Mouse (Mus musculus) heart, embryonic 16.5 days (tissue): ENCODE results near the gene Il20ra. TPM values are rescaled to one million over a fixed set of nuclear protein-coding genes. Genes with fewer than 3 reads are reported as not detected.

ENCODE experiments used
- ATAC-seq: fragments of 200-750 bp; cut with Nextera tagmentation; replicated peaks from 2 replicates; pipeline ENCODE4 v1.8.0; 2017; ENCODE audit warnings: moderate number of reproducible peaks; ENCODE audit not compliant: insufficient read depth, low FRiP score; ENCODE audit errors: extremely low read depth
- H3K27ac ChIP-seq: fragments of 300-500 bp; sonication (generic); 2 replicates; pipeline ENCODE4 v1.5.1; 2014; ENCODE audit warnings: mild to moderate bottlenecking, low read length, control low read depth, moderate library complexity
- H3K27me3 ChIP-seq: fragments of 300-500 bp; sonication (generic); 2 replicates; pipeline ENCODE4 v1.6.1; 2014; ENCODE audit warnings: low read length, mixed read lengths; ENCODE audit not compliant: control insufficient read depth, insufficient read depth
- H3K36me3 ChIP-seq: fragments of 300-500 bp; sonication (generic); 2 replicates; pipeline ENCODE4 v1.6.1; 2014; ENCODE audit not compliant: control insufficient read depth, insufficient read depth
- H3K4me1 ChIP-seq: fragments of 300-500 bp; sonication (generic); 2 replicates; pipeline ENCODE4 v1.6.1; 2014; ENCODE audit warnings: low read length, mixed read lengths; ENCODE audit not compliant: control insufficient read depth, insufficient read depth
- H3K4me2 ChIP-seq: fragments of 300-500 bp; sonication (generic); 2 replicates; pipeline ENCODE4 v1.6.1; 2014; ENCODE audit warnings: low read depth, mild to moderate bottlenecking, control low read depth, low read length
- H3K4me3 ChIP-seq: fragments of 300-500 bp; sonication (generic); 2 replicates; pipeline ENCODE4 v1.5.1; 2014; ENCODE audit warnings: mild to moderate bottlenecking, control low read depth, low read length
- H3K9ac ChIP-seq: fragments of 300-500 bp; sonication (generic); 2 replicates; pipeline ENCODE4 v1.6.1; 2014; ENCODE audit warnings: low read length, control low read depth
- H3K9me3 ChIP-seq: fragments of 300-500 bp; sonication (generic); replicated peaks from 2 replicates; pipeline ENCODE4 v1.6.1; 2016; ENCODE audit warnings: low read length; ENCODE audit not compliant: control insufficient read depth
- WGBS: fragments of 180-500 bp; shearing (Covaris S2); extraction: QIAGEN DNeasy Blood & Tissue Kit; methylation state at CpG from one replicate; pipeline ENCODE4 v1.1.7; 2014; 5-methylcytosine and 5-hydroxymethylcytosine counted together
- polyA plus RNA-seq: library from polyadenylated mRNA; unstranded; fragments of >200 nt; fragmentation: Nextera tagmentation; extraction: Ambion mirVana; gene quantifications from 2 replicates; pipeline ENCODE4 v1.2.1, GENCODE M21; 2015

Il20ra gene
- polyA plus RNA-seq: 0.12 and 0.21 TPM in 2 replicates

DNA sequence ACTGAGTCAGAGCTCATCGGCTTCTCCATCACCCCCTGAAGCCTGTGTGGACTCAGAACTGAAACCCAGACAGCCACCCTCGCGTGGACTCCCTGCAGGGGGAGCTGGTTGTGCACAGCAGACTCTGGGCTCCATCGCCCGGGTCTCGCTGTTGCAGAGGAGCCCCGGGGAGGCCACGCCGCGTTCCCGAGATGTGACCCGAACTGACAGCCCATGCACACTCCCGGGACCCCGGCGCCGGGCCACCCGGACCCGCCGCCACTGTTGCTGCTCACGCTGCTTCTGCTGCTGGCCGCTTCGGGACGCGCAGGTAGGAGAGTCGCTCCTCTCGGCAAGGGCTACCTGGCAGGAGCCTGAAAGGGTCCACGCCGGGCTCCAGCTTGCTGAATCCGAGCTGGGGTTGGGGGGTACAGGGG is at the start of gene Il20ra:
Il20ra (plus strand) TSS at position 150 of the 416 bp plus-strand sequence.
- Histone ChIP-seq H3K9ac (peak within 1 kb of the TSS; percentile 76), H3K4me3 (peak within 1 kb of the TSS; percentile 61), H3K27ac (no peak within 1 kb of the TSS), H3K4me1 (peaks cover 9% of the 10 kb centered on the region), H3K27me3 (peaks cover 14% of the 10 kb centered on the region), H3K4me2 (peak within 1 kb of the TSS; percentile 97), H3K36me3 (no peaks in the 10 kb centered on the region), H3K9me3 (no peaks in the 10 kb centered on the region)
- WGBS: 3% methylated on average over 29 of the region's 29 CpGs
- ATAC-seq: no peak

DNA sequence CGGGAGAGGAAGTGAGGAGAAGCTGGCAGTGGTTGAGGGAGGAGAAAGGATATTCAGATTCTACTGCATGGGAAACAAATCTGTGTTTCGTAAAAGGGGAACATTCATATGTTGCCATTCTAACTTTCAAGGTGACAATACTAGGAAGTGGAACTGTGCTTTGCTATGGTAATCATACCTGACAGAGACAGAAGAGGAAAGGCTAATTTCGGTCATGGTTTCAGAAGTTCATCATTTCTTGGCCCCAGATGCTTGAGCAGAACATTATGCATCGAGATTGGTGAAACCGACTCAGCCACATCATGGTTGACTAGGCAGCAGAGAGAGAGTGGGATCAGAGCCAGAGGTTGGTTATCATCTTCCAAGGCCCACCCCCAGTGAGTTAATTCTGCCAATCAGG is 43.4 kb upstream of the Il20ra start:
- WGBS: 81% methylated on average over 5 of the region's 5 CpGs
- no peaks in the 10 kb centered on the region for H3K27me3 ChIP-seq
- no peak for ATAC-seq
- H3K4me2 ChIP-seq: no peak overlapping the region
- H3K9me3 ChIP-seq: no peaks in the 10 kb centered on the region
- no peak overlapping the region for H3K27ac ChIP-seq
- H3K9ac ChIP-seq: no peak overlapping the region
- H3K4me3 ChIP-seq: no peak overlapping the region
- H3K4me1 ChIP-seq: no peaks in the 10 kb centered on the region
- H3K36me3 ChIP-seq: no peaks in the 10 kb centered on the region

DNA sequence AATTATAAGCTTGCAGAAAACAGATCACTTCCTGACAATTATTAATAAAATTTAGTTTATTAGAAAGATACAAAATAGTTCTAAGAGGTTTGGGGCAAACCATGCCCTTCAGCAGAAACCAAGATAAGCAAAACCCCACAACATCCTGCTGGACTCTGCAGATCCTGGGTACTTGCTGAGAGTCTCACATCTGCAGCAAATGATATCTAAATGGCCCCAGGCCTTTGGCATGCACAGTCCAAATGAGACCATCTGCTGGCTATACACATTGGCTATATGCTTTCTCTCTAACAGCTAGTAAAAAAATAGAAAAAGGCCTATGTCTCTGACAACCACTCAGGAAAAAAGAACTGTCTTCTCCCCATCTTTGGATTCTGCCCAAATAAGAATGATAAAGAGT is 40.4 kb upstream of the Il20ra start:
- Histone ChIP-seq H3K4me2 (no peak overlapping the region), H3K9ac (no peak overlapping the region), H3K27me3 (no peaks in the 10 kb centered on the region), H3K27ac (no peak overlapping the region), H3K36me3 (no peaks in the 10 kb centered on the region), H3K4me1 (no peaks in the 10 kb centered on the region), H3K9me3 (no peaks in the 10 kb centered on the region), H3K4me3 (no peak overlapping the region)
- ATAC-seq: no peak

- WGBS: 79% methylated on average over 1 of the region's 1 CpGs
- H3K4me3 ChIP-seq: no peak overlapping the region
- H3K9me3 ChIP-seq: no peaks in the 10 kb centered on the region
- H3K9ac ChIP-seq: no peak overlapping the region
- no peaks in the 10 kb centered on the region for H3K4me1 ChIP-seq
- H3K27ac ChIP-seq: no peak overlapping the region
- H3K36me3 ChIP-seq: no peaks in the 10 kb centered on the region
- no peaks in the 10 kb centered on the region for H3K27me3 ChIP-seq
- H3K4me2 ChIP-seq: no peak overlapping the region
- no peak for ATAC-seq
Observed at GRCm38 (mm10) chr10:19673146-19673545, 39.2 kb upstream of the Il20ra start.

DNA sequence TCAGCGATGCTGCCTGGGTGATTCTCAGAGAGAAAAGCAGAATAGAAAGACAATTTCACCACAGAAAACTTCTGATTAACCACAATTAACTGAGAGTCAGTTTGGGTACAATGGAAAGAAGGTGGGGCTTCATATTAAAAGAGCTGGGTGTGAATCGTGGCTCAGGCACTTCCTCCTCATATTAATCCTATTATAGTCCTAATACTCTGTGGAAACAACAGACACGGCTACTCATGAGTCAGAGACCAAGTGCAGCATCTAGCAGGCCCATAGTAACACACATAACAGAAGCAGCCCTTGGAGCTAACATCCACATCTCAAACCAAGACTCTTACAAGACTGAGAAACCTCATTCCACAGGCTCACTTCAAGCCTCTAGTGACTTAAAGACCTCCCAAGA is 24.7 kb upstream of the Il20ra start:
- WGBS: 77% methylated on average over 3 of the region's 3 CpGs
- peaks cover 5% of the 10 kb centered on the region for H3K9me3 ChIP-seq

DNA sequence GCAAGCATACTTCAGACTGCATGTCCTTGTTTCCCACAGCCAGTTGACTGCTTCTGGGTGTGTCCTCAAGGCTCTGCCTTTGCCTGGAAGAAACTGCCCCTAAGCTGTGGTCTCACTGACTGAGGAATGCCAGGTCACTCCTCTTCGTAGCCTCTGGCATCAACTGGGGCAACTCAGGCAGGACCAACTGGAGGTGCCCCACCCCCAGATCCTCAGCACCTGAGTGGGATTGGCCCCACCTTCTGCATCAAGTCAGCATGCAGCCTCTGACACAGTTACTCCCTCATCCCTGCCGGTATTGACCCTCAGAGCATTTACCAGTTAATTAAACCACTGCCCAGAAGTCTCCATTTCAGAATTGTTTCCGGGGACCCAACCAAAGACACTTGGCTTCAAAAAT is 21.1 kb upstream of the Il20ra start:
- Histone ChIP-seq H3K9me3 (no peaks in the 10 kb centered on the region), H3K4me3 (no peak overlapping the region), H3K36me3 (no peaks in the 10 kb centered on the region), H3K4me1 (0 out of 2 replicates have a peak, but pooled peaks cover 3% of the 10 kb centered on the region), H3K27me3 (no peaks in the 10 kb centered on the region), H3K9ac (no peak overlapping the region), H3K27ac (peak overlapping the region; percentile 50), H3K4me2 (no peak overlapping the region)
- WGBS: 63% methylated on average over 3 of the region's 3 CpGs
- no peak for ATAC-seq

More for the DNA sequence above, 24.7 kb upstream of the Il20ra start:
- no peak for ATAC-seq
- H3K36me3 ChIP-seq: no peaks in the 10 kb centered on the region
- 0 out of 2 replicates have a peak, but pooled peaks cover under 1% of the 10 kb centered on the region for H3K4me1 ChIP-seq
- no peak overlapping the region for H3K27ac ChIP-seq
- H3K27me3 ChIP-seq: no peaks in the 10 kb centered on the region
- no peak overlapping the region for H3K4me3 ChIP-seq
- no peak overlapping the region for H3K4me2 ChIP-seq
- no peak overlapping the region for H3K9ac ChIP-seq

DNA sequence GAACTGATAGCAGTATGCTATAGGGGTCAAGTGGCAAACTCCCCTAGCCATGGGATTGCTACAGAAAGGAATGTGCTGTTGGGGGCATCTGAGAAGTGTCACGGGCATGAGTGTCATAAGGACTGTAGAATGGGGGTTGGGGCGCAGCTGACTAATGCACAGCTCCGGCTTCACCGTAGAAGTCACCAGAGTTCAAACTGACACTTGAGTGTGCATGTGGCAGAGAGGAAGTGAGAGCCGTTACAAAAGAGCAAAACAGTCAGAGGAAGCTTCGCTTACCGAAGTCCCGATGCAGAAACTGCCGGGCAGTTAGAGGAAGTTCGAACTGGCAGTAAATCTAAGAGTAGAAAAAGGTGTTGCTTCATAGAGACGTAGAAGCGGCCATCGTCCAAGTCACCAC is 20.6 kb upstream of the Il20ra start:
- 0 out of 2 replicates have a peak, but pooled peaks cover 3% of the 10 kb centered on the region for H3K4me1 ChIP-seq
- peak; percentile 63 for ATAC-seq
- H3K4me3 ChIP-seq: no peak overlapping the region
- 38% methylated on average over 13 of the region's 13 CpGs for WGBS
- H3K4me2 ChIP-seq: peak overlapping the region; percentile 31
- H3K9ac ChIP-seq: no peak overlapping the region
- H3K27ac ChIP-seq: peak overlapping the region; percentile 50
- no peaks in the 10 kb centered on the region for H3K27me3 ChIP-seq
- no peaks in the 10 kb centered on the region for H3K36me3 ChIP-seq
- H3K9me3 ChIP-seq: no peaks in the 10 kb centered on the region

GRCm38 (mm10) chr10:19692332-19692731 is 20.0 kb upstream of the Il20ra start:
- WGBS: 80% methylated on average over 7 of the region's 7 CpGs
- Histone ChIP-seq H3K9me3 (no peaks in the 10 kb centered on the region), H3K4me2 (no peak overlapping the region), H3K36me3 (no peaks in the 10 kb centered on the region), H3K4me3 (no peak overlapping the region), H3K27me3 (no peaks in the 10 kb centered on the region), H3K9ac (no peak overlapping the region), H3K4me1 (0 out of 2 replicates have a peak, but pooled peaks cover 3% of the 10 kb centered on the region), H3K27ac (peak overlapping the region; percentile 17; the same call in 1 of the 2 replicates)
- no peak for ATAC-seq

DNA sequence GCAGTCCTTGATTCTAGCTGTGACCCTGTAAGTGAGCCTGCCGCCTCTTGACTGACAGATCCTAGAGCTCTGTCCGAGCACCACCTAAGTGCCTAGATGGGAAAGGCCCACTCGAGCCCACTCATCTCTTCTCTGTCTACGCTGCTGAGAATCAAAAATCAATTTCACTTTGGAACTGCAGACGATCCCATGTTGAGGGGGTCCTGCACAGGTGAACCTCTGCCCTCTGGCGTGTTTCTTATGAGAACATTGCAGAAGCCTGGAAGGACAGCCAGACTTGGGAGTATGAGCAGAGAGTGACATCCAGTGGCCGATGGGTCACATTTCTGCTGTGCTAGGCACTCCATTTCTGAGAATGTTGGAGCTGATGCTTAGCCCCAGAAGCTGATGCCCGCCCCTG is 19.4 kb upstream of the Il20ra start:
- Histone ChIP-seq H3K9me3 (no peaks in the 10 kb centered on the region), H3K36me3 (no peaks in the 10 kb centered on the region), H3K4me3 (no peak overlapping the region), H3K4me1 (0 out of 2 replicates have a peak, but pooled peaks cover 3% of the 10 kb centered on the region), H3K27ac (no peak overlapping the region), H3K27me3 (no peaks in the 10 kb centered on the region), H3K9ac (no peak overlapping the region), H3K4me2 (0 out of 2 replicates have a peak overlapping the region, but pooled peaks have one; percentile 21)
- 44% methylated on average over 8 of the region's 8 CpGs for WGBS
- ATAC-seq: peak; percentile 70; the same call in 1 of the 2 replicates
